Mouse (Mus musculus) large intestine, adult 2 months (tissue): ENCODE data around the gene Hsd17b14. TPM values are rescaled to one million over a fixed set of nuclear protein-coding genes. Genes with fewer than 3 reads are reported as not detected.

ENCODE experiments used
- DNase-seq: peaks from one replicate; pipeline ENCODE4 v3.0.0-alpha.2; 2012; ENCODE audit warnings: low read depth, low spot score
- WGBS: fragments of 180-500 bp; shearing (Covaris S2); methylation state at CpG from one replicate; pipeline ENCODE4 v1.1.7; 2018; 5-methylcytosine and 5-hydroxymethylcytosine counted together
- polyA plus RNA-seq: library from polyadenylated mRNA; depleted of rRNA; stranded (reverse); fragments of >200 nt; gene quantifications from 2 replicates; pipeline ENCODE4 v1.2.3, GENCODE M21; 2012; rRNA removed

Hsd17b14 gene
- polyA plus RNA-seq, 1 experiment: 0.50 TPM

- 24% methylated on average over 10 of the region's 10 CpGs for WGBS
- no peak for DNase-seq
Observed at GRCm38 (mm10) chr7:45593118-45593815, 38.6 kb downstream of the Hsd17b14 start.

GRCm38 (mm10) chr7:45595176-45595575 lies 40.5 kb downstream of the Hsd17b14 start:
- WGBS: 81% methylated on average over 4 of the region's 4 CpGs

GRCm38 (mm10) chr7:45596107-45596506 lies 41.4 kb downstream of the Hsd17b14 start:
- WGBS: 96% methylated on average over 1 of the region's 1 CpGs
- DNase-seq: no peak

More at GRCm38 (mm10) chr7:45595176-45595575, 40.5 kb downstream of the Hsd17b14 start:
- no peak for DNase-seq

GRCm38 (mm10) chr7:45597013-45597412 lies 42.3 kb downstream of the Hsd17b14 start:
- WGBS: 89% methylated on average over 5 of the region's 5 CpGs
- DNase-seq: no peak

- WGBS: 75% methylated on average over 6 of the region's 6 CpGs
- no peak for DNase-seq
Observed at GRCm38 (mm10) chr7:45597527-45597926, 42.8 kb downstream of the Hsd17b14 start.

GRCm38 (mm10) chr7:45598960-45599879 lies 44.5 kb downstream of the Hsd17b14 start:
- DNase-seq: no peak
- WGBS: 29% methylated on average over 18 of the region's 18 CpGs

- no peak for DNase-seq
- 44% methylated on average over 9 of the region's 9 CpGs for WGBS
Observed at GRCm38 (mm10) chr7:45605704-45606289, 51.1 kb downstream of the Hsd17b14 start.

GRCm38 (mm10) chr7:45609511-45609910 lies 54.8 kb downstream of the Hsd17b14 start:
- DNase-seq: no peak
- 66% methylated on average over 1 of the region's 1 CpGs for WGBS

- no peak for DNase-seq
- 33% methylated on average over 6 of the region's 6 CpGs for WGBS
Observed at GRCm38 (mm10) chr7:45616277-45616676, 61.6 kb downstream of the Hsd17b14 start.

GRCm38 (mm10) chr7:45617042-45617695 lies 62.5 kb downstream of the Hsd17b14 start, which contains the start of gene Fut1:
Gene Fut1, plus strand, starts transcription at chr7:45617289.
- 4% methylated on average over 31 of the region's 31 CpGs for WGBS
- no peak for DNase-seq

Other genes with a start within 250 kb of the Hsd17b14 start
- gene Trpm4, start 221.1 kb upstream of the Hsd17b14 start, polyA plus RNA-seq: 182 and 185 TPM in 2 replicates
- gene Hrc, start 219.6 kb upstream of the Hsd17b14 start, polyA plus RNA-seq: 0.40 and 0.67 TPM in 2 replicates
- gene Ppfia3, start 187.9 kb upstream of the Hsd17b14 start, polyA plus RNA-seq: 47.1 and 70.3 TPM in 2 replicates
- 4.5 and 7.9 TPM in 2 replicates for gene Lin7b, start 184.3 kb upstream of the Hsd17b14 start, polyA plus RNA-seq
- 102 and 165 TPM in 2 replicates for gene Snrnp70, start 159.2 kb upstream of the Hsd17b14 start, polyA plus RNA-seq
- 0.06 TPM in 1 of 2 replicates, not detected in the other for gene Kcna7, start 149.2 kb upstream of the Hsd17b14 start, polyA plus RNA-seq
- gene Ntf5, start 141.2 kb upstream of the Hsd17b14 start, polyA plus RNA-seq: 0.10 and 0.16 TPM in 2 replicates
- gene Lhb, start 134.1 kb upstream of the Hsd17b14 start, polyA plus RNA-seq: not detected in 2 replicates
- 11.2 and 14.7 TPM in 2 replicates for gene Gys1, start 120.0 kb upstream of the Hsd17b14 start, polyA plus RNA-seq
- 70.5 and 70.6 TPM in 2 replicates for gene Ruvbl2, start 116.8 kb upstream of the Hsd17b14 start, polyA plus RNA-seq
- 1,842 and 2,045 TPM in 2 replicates for gene Ftl1, start 95.0 kb upstream of the Hsd17b14 start, polyA plus RNA-seq
- gene Bax, start 88.0 kb upstream of the Hsd17b14 start, polyA plus RNA-seq: 105 and 106 TPM in 2 replicates
- 0.30 TPM in 1 of 2 replicates, not detected in the other for gene Tulp2, start 73.0 kb upstream of the Hsd17b14 start, polyA plus RNA-seq
- gene Gm45808, start 68.1 kb upstream of the Hsd17b14 start, polyA plus RNA-seq: not detected in 2 replicates
- gene Dhdh, start 66.1 kb upstream of the Hsd17b14 start, polyA plus RNA-seq: 0.45 and 1.4 TPM in 2 replicates
- gene Nucb1, start 44.5 kb upstream of the Hsd17b14 start, polyA plus RNA-seq: 384 and 422 TPM in 2 replicates
- 14.8 and 18.4 TPM in 2 replicates for gene Ppp1r15a, start 28.6 kb upstream of the Hsd17b14 start, polyA plus RNA-seq
- gene Plekha4, start 28.6 kb upstream of the Hsd17b14 start, polyA plus RNA-seq: 4.0 and 4.6 TPM in 2 replicates
- 33.8 and 40.9 TPM in 2 replicates for gene Bcat2, start 15.3 kb downstream of the Hsd17b14 start, polyA plus RNA-seq
- gene Fgf21, start 60.6 kb downstream of the Hsd17b14 start, polyA plus RNA-seq: 0.25 and 0.29 TPM in 2 replicates
- 2.5 and 2.7 TPM in 2 replicates for gene Fut1, start 62.4 kb downstream of the Hsd17b14 start, polyA plus RNA-seq
- 0.07 and 0.25 TPM in 2 replicates for gene Izumo1, start 66.9 kb downstream of the Hsd17b14 start, polyA plus RNA-seq
- 5.0 and 5.3 TPM in 2 replicates for gene Rasip1, start 72.6 kb downstream of the Hsd17b14 start, polyA plus RNA-seq
- gene Mamstr, start 85.1 kb downstream of the Hsd17b14 start, polyA plus RNA-seq: 0.77 and 1.3 TPM in 2 replicates
- gene Fut2, start 111.5 kb downstream of the Hsd17b14 start, polyA plus RNA-seq: 11.6 and 64.5 TPM in 2 replicates
- gene Ntn5, start 129.1 kb downstream of the Hsd17b14 start, polyA plus RNA-seq: 0.92 and 4.4 TPM in 2 replicates
- 0.10 and 0.63 TPM in 2 replicates for gene Sec1, start 139.5 kb downstream of the Hsd17b14 start, polyA plus RNA-seq
- 2.7 and 3.6 TPM in 2 replicates for gene Car11, start 144.9 kb downstream of the Hsd17b14 start, polyA plus RNA-seq
- 6.4 and 7.9 TPM in 2 replicates for gene Dbp, start 150.2 kb downstream of the Hsd17b14 start, polyA plus RNA-seq
- gene Rpl18, start 160.6 kb downstream of the Hsd17b14 start, polyA plus RNA-seq: 1,707 and 1,915 TPM in 2 replicates
- gene Sphk2, start 163.1 kb downstream of the Hsd17b14 start, polyA plus RNA-seq: 51.9 and 70.7 TPM in 2 replicates
- gene Fam83e, start 166.3 kb downstream of the Hsd17b14 start, polyA plus RNA-seq: 106 and 117 TPM in 2 replicates
- not detected in 2 replicates for gene Spaca4, start 170.9 kb downstream of the Hsd17b14 start, polyA plus RNA-seq
- 0.73 and 2.1 TPM in 2 replicates for gene Lmtk3, start 228.8 kb downstream of the Hsd17b14 start, polyA plus RNA-seq
- gene Sult2b1, start 229.8 kb downstream of the Hsd17b14 start, polyA plus RNA-seq: 210 and 303 TPM in 2 replicates